Mouse (Mus musculus): ENCODE data around the gene Arap2. TPM values are rescaled to one million over a fixed set of nuclear protein-coding genes. Genes with fewer than 3 reads are reported as not detected.

Gene Arap2
- polyA plus RNA-seq, 2 experiments, result 1.1 to 1.7 TPM

DNA sequence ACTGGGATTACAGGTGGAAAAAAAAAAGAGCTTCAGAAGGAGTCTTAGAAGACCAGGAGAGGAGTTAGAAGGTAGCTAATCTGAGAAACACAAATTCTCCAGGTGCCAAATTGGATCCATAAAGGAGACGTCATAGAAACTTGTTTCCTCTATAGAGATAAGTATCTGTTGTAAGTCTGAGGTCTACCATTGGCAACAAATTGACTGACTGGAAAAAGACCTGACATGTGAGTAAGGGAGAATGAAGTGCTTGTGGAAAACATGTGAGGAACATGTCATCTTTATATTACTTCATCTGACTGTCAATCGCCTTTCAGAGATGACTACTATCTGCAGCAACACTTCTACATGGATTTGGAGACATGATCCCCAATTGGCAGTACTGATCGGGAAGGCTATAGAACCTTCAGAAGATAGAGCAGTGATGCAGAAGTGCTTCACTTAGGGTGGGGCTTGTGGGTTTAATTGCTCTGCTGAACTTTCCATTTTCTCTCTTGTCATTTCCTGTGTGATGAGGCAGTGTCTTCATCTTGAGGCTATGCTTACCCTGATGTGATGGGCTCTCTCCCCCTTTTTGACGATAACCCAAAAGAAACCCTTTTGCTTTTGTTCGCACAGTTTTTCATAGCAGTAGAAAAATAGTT lies 25.1 kb upstream of the Arap2 start:
- no peak for DNase-seq (ENCODE audit: low read depth in 3 of 3, low spot score in 3 of 3)
- Histone ChIP-seq H3K9me3 (ENCODE audit: control insufficient read depth, low read length) (no peaks in the 10 kb centered on the region), H3K27ac (no peak overlapping the region), H3K4me1 (replicated peaks; ENCODE audit: control insufficient read depth in 2 of 2, insufficient read depth in 2 of 2, low read length in 1 of 2) (no peaks in the 10 kb centered on the region), H3K9ac (replicated peaks) (no peak overlapping the region), H3K4me2 (ENCODE audit: low read depth) (no peak overlapping the region), H3K36me3 (replicated peaks; ENCODE audit: control insufficient read depth, insufficient read depth, low read depth) (no peaks in the 10 kb centered on the region), H3K27me3 (ENCODE audit: control insufficient read depth, insufficient read depth, low read length) (no peaks in the 10 kb centered on the region), H3K4me3 (ENCODE audit: insufficient read depth in 1 of 2, low read depth in 2 of 2, low read length in 2 of 2) (no peak overlapping the region)
- TF ChIP-seq EP300 (IDR thresholded peaks at IDR 0.05; ENCODE audit: low read depth), result no peak
- no peak for TF ChIP-seq CTCF (IDR thresholded peaks at IDR 0.05; ENCODE audit: low read depth)
- 65% methylated on average over 5 of the region's 5 CpGs for WGBS (ENCODE audit: insufficient replicate concordance)
- ATAC-seq (ENCODE audit: insufficient read depth), result no peak

DNA sequence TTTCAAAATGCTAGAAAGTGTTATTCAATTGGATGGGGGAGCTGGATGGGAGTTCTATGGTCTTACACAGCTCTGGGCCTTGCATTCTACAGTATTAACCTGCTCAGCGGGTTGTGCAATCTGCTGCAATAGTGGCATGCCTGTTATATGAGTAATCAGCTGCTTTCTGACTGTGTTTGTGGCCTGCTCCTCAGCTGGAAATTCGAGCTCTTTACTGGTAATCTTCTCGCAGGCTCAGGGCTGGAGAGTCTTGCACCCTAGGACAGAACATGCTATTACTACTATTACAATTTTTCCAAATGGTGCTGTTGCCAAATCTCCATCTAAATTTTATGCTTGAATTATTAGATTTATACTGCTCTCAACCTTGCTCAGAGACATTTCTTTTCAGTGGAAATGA lies 20.9 kb upstream of the Arap2 start:
- H3K4me2 ChIP-seq (ENCODE audit: low read depth), result no peak overlapping the region
- H3K4me3 ChIP-seq (ENCODE audit: insufficient read depth in 1 of 2, low read depth in 2 of 2, low read length in 2 of 2), result no peak overlapping the region
- TF ChIP-seq EP300 (IDR thresholded peaks at IDR 0.05; ENCODE audit: low read depth) (no peak), CTCF (IDR thresholded peaks at IDR 0.05; ENCODE audit: low read depth) (no peak)
- ATAC-seq (ENCODE audit: insufficient read depth) (no peak), DNase-seq (ENCODE audit: low read depth in 3 of 3, low spot score in 3 of 3) (no peak)
- H3K9ac ChIP-seq (replicated peaks), result no peak overlapping the region
- H3K36me3 ChIP-seq (replicated peaks; ENCODE audit: control insufficient read depth, insufficient read depth, low read depth), result no peaks in the 10 kb centered on the region
- H3K27me3 ChIP-seq (ENCODE audit: control insufficient read depth, insufficient read depth, low read length), result no peaks in the 10 kb centered on the region
- H3K9me3 ChIP-seq (ENCODE audit: control insufficient read depth, low read length), result no peaks in the 10 kb centered on the region
- no peak overlapping the region for H3K27ac ChIP-seq
- H3K4me1 ChIP-seq (replicated peaks; ENCODE audit: control insufficient read depth in 2 of 2, insufficient read depth in 2 of 2, low read length in 1 of 2), result no peaks in the 10 kb centered on the region
- 59% methylated on average over 3 of the region's 3 CpGs for WGBS (ENCODE audit: insufficient replicate concordance)

DNA sequence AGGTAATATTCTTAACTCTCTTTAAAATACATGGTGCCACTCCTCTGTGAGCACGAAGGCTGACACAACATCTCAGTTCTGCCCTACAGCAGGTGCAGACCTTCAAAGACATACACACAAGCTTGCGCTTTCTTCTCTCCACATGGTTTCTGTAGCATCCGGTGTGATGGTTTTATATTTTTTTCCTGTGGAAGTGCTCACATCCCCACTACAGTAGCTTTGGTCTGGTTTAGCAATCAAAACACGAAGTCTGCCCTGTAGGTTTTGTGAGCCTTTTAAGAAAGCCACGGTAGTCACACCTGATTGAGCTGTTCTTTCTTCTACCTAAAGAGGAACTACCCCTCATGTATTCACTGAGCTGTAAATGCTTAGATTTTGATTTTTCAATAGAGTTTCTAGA lies 12.7 kb upstream of the Arap2 start:
- Histone ChIP-seq H3K36me3 (replicated peaks; ENCODE audit: control insufficient read depth, insufficient read depth, low read depth) (no peaks in the 10 kb centered on the region), H3K4me1 (replicated peaks; ENCODE audit: control insufficient read depth in 2 of 2, insufficient read depth in 2 of 2, low read length in 1 of 2) (no peaks in the 10 kb centered on the region), H3K9ac (replicated peaks) (no peak overlapping the region), H3K27me3 (ENCODE audit: control insufficient read depth, insufficient read depth, low read length) (no peaks in the 10 kb centered on the region), H3K9me3 (ENCODE audit: control insufficient read depth, low read length) (no peaks in the 10 kb centered on the region), H3K4me3 (ENCODE audit: insufficient read depth in 1 of 2, low read depth in 2 of 2, low read length in 2 of 2) (no peak overlapping the region), H3K4me2 (ENCODE audit: low read depth) (no peak overlapping the region), H3K27ac (no peak overlapping the region)
- ATAC-seq (ENCODE audit: insufficient read depth) (no peak), DNase-seq (ENCODE audit: low read depth in 3 of 3, low spot score in 3 of 3) (no peak)
- no peak for TF ChIP-seq EP300 (IDR thresholded peaks at IDR 0.05; ENCODE audit: low read depth)
- no peak for TF ChIP-seq CTCF (IDR thresholded peaks at IDR 0.05; ENCODE audit: low read depth)
- 61% methylated on average over 5 of the region's 5 CpGs for WGBS (ENCODE audit: insufficient replicate concordance)

DNA sequence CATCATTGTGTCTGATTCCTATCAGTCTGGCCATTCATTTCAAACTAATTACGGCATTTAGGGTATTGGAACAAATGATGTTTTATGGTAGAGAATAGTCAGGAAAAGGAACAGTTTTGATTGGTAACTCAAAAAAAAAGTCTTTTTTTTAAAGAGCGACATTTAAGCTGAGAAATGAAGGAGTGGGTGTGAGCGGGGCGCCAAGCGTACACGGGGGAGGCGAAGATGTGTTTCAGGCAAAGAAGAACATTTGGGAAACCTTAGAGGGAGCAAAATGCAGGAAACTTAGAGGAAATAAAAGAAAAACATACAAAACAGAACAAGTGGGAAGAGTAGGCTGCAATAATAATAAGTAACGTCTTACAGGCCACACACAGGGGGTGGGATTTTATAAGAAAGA lies 11.8 kb upstream of the Arap2 start:
- H3K4me2 ChIP-seq (ENCODE audit: low read depth), result no peak overlapping the region
- TF ChIP-seq CTCF (IDR thresholded peaks at IDR 0.05; ENCODE audit: low read depth), result no peak
- WGBS (ENCODE audit: insufficient replicate concordance), result 79% methylated on average over 8 of the region's 8 CpGs
- H3K4me3 ChIP-seq (ENCODE audit: insufficient read depth in 1 of 2, low read depth in 2 of 2, low read length in 2 of 2), result no peak overlapping the region
- no peak for ATAC-seq (ENCODE audit: insufficient read depth)
- DNase-seq (ENCODE audit: low read depth in 3 of 3, low spot score in 3 of 3), result no peak
- H3K9me3 ChIP-seq (ENCODE audit: control insufficient read depth, low read length), result no peaks in the 10 kb centered on the region
- H3K4me1 ChIP-seq (replicated peaks; ENCODE audit: control insufficient read depth in 2 of 2, insufficient read depth in 2 of 2, low read length in 1 of 2), result no peaks in the 10 kb centered on the region
- no peaks in the 10 kb centered on the region for H3K36me3 ChIP-seq (replicated peaks; ENCODE audit: control insufficient read depth, insufficient read depth, low read depth)
- H3K27me3 ChIP-seq (ENCODE audit: control insufficient read depth, insufficient read depth, low read length), result no peaks in the 10 kb centered on the region
- H3K27ac ChIP-seq, result no peak overlapping the region
- no peak overlapping the region for H3K9ac ChIP-seq (replicated peaks)

DNA sequence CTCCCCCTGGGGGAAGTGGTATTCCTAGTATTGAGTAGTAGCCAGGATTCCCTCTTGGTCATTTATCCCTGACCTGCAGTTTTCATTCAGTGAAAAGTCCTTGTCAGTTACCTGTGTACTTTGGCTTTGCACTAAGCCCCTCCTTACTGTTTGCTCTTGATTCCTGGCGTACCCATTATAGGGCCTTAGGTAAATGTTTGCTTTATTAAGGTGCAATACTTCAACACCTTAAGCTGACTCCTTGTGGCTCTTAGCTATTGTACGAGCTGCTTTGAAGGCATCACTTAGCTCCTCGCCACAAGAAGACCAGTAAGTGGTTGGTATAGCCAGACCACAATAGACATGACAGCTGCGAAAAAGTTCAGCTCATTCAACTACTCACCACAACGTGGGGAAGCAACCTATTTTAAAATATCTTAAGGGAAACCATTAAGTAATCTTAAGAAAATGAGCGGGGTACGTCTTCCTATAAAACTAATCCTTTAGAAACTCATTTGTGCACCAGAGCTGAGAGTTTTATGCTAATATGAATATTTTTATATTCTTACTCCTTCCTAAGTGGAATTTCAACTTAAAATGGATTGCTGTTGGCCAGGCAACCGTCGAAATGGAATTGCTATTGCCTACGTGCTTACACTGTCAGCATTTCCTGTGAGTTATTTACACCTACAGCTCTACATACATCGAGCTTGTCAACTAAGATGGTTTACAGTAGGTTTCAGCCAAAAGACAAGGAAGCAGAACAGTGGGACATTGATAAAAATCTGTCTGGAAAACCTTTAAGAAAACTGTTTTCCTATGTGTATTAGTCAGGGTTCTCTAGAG lies 6.0 kb upstream of the Arap2 start:
- ATAC-seq (ENCODE audit: insufficient read depth), result no peak
- no peak overlapping the region for H3K9ac ChIP-seq (replicated peaks)
- no peak for TF ChIP-seq EP300 (IDR thresholded peaks at IDR 0.05; ENCODE audit: low read depth)
- no peak for TF ChIP-seq CTCF (IDR thresholded peaks at IDR 0.05; ENCODE audit: low read depth)
- no peak overlapping the region for H3K4me3 ChIP-seq (ENCODE audit: insufficient read depth in 1 of 2, low read depth in 2 of 2, low read length in 2 of 2)
- H3K4me2 ChIP-seq (ENCODE audit: low read depth), result no peak overlapping the region
- DNase-seq (ENCODE audit: low read depth in 3 of 3, low spot score in 3 of 3), result no peak
- 43% methylated on average over 11 of the region's 11 CpGs for WGBS (ENCODE audit: insufficient replicate concordance)
- H3K27ac ChIP-seq, result no peak overlapping the region
- no peaks in the 10 kb centered on the region for H3K9me3 ChIP-seq (ENCODE audit: control insufficient read depth, low read length)
- H3K4me1 ChIP-seq (replicated peaks; ENCODE audit: control insufficient read depth in 2 of 2, insufficient read depth in 2 of 2, low read length in 1 of 2), result no peaks in the 10 kb centered on the region
- peaks cover under 1% of the 10 kb centered on the region for H3K27me3 ChIP-seq (ENCODE audit: control insufficient read depth, insufficient read depth, low read length)
- H3K36me3 ChIP-seq (replicated peaks; ENCODE audit: control insufficient read depth, insufficient read depth, low read depth), result no peaks in the 10 kb centered on the region
